Mouse (Mus musculus): ENCODE measurements around the gene Map7. TPM values are rescaled to one million over a fixed set of nuclear protein-coding genes. Genes with fewer than 3 reads are reported as not detected.

Gene Map7
- polyA plus RNA-seq, 1 experiment = 82.2 TPM

DNA sequence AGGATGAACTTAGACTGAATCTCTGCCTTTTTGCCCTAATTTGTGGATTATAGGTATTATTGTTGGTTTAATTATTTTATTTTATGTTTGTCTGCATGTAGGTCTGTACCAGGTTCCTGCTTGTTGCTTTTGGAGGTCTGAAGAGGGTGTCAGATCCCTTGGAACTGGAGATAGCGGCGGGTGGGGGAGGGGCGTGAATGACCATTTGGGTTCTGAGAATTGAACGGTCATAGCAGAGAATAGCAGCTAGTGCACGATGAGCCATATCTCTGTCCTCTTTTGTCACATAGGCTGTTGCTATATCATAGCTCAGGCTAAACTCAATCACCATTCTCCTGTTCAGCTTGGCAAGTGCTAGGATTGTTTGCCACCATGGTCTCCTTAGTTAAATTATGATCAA, 169.2 kb downstream of the Map7 start:
- Histone ChIP-seq H3K4me1 (ENCODE audit: control insufficient read depth, insufficient read depth, low read length) (peaks cover 3% of the 10 kb centered on the region; the same call in 1 of the 2 replicates), H3K4me3 (ENCODE audit: control insufficient read depth, low read depth, low read length) (no peak overlapping the region; the same call in 1 of the 2 replicates), H3K27ac (ENCODE audit: control insufficient read depth, insufficient read depth, low read depth, low read length) (no peak overlapping the region), H3K36me3 (ENCODE audit: control insufficient read depth, insufficient read depth, low read length) (no peaks in the 10 kb centered on the region), H3K27me3 (ENCODE audit: control insufficient read depth, insufficient read depth, low read length) (no peaks in the 10 kb centered on the region)
- TF ChIP-seq CTCF (IDR thresholded peaks at IDR 0.05; ENCODE audit: control insufficient read depth, insufficient read depth, insufficient replicate concordance, low read depth, low read length) (no peak), POLR2A (IDR thresholded peaks at IDR 0.05; ENCODE audit: control insufficient read depth, low read depth, low read length) (no peak)

GRCm38 (mm10) chr10:20326226-20326625, 178.0 kb downstream of the Map7 start:
- Histone ChIP-seq H3K4me1 (ENCODE audit: control insufficient read depth, insufficient read depth, low read length) (no peaks in the 10 kb centered on the region), H3K36me3 (ENCODE audit: control insufficient read depth, insufficient read depth, low read length) (peaks cover 5% of the 10 kb centered on the region), H3K27me3 (ENCODE audit: control insufficient read depth, insufficient read depth, low read length) (no peaks in the 10 kb centered on the region), H3K4me3 (ENCODE audit: control insufficient read depth, low read depth, low read length) (no peak overlapping the region), H3K27ac (ENCODE audit: control insufficient read depth, insufficient read depth, low read depth, low read length) (no peak overlapping the region)
- TF ChIP-seq CTCF (IDR thresholded peaks at IDR 0.05; ENCODE audit: control insufficient read depth, insufficient read depth, insufficient replicate concordance, low read depth, low read length) (no peak), POLR2A (IDR thresholded peaks at IDR 0.05; ENCODE audit: control insufficient read depth, low read depth, low read length) (no peak)

Other genes with a start within 250 kb of the Map7 start
- 16.3 and 19.8 TPM in 2 replicates for gene Pex7, start 240.8 kb upstream of the Map7 start, polyA plus RNA-seq (2012; rRNA removed)
- gene Map3k5, start 214.0 kb upstream of the Map7 start, polyA plus RNA-seq (2012; rRNA removed) = 0.93 and 1.0 TPM in 2 replicates
- 15.0 and 17.9 TPM in 2 replicates for gene Bclaf1, start 164.0 kb downstream of the Map7 start, polyA plus RNA-seq (2012; rRNA removed)
- 8.2 and 10.6 TPM in 2 replicates for gene Mtfr2, start 199.3 kb downstream of the Map7 start, polyA plus RNA-seq (2012; rRNA removed)